Mouse (Mus musculus): ENCODE measurements around the gene Usp53. TPM values are rescaled to one million over a fixed set of nuclear protein-coding genes. Genes with fewer than 3 reads are reported as not detected.

The Usp53 gene
- total and polyA plus RNA-seq, 3 experiments = 0.03 to 0.08 TPM; not detected in 1

DNA sequence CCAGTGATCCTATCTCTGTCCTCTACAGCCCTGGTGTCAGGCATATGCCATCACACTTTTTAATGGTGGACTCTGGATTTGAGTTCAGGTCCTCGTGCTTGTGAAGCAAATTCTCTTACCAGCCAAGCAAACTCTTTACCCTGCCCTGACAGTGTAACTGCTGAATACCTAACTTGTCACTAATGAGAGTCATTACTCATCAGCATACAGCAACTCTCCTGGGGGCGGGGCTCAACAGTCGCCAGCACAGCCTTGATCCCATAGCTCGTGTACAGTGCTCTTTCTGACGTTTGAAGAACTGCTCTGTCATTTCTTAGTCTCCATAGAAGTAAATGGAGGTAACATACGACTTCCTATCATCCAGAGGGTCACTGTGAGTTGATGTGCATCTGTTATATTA, 86.1 kb downstream of the Usp53 start:
- no peak overlapping the region for H3K9ac ChIP-seq (ENCODE audit: insufficient read depth, low read depth)
- no peaks in the 10 kb centered on the region for H3K4me1 ChIP-seq (ENCODE audit: control insufficient read depth in 1 of 2, insufficient read depth in 2 of 2)
- dilution Hi-C loops (cut with MboI; ENCODE audit: extremely low pct_ligation_motif_present, extremely low pct_unique_long_range_greater_than_20kb, low sequenced_read_pairs) (no loop called here), in situ Hi-C loops (cut with MboI; ENCODE audit: low pct_ligation_motif_present, low pct_unique_long_range_greater_than_20kb, low sequenced_read_pairs) (no loop called here)
- TF ChIP-seq POLR2A (IDR thresholded peaks at IDR 0.05; ENCODE audit: low read depth, low read length) (no peak), ZNF384 (IDR thresholded peaks at IDR 0.05; ENCODE audit: low read depth, low read length) (no peak), MAX (IDR thresholded peaks at IDR 0.05; ENCODE audit: low read length) (no peak), NELFE (IDR thresholded peaks at IDR 0.05; ENCODE audit: low read depth, low read length) (no peak), JUND (conservative IDR thresholded peaks at IDR 0.05; ENCODE audit: low read depth, low read length) (no peak), CHD1 (IDR thresholded peaks at IDR 0.05; ENCODE audit: low read depth, low read length) (no peak), HCFC1 (IDR thresholded peaks at IDR 0.05; ENCODE audit: low read depth, low read length) (no peak), USF1 (IDR thresholded peaks at IDR 0.05; ENCODE audit: low read depth, low read length) (no peak), TCF12 (IDR thresholded peaks at IDR 0.05; ENCODE audit: low read depth, low read length) (no peak), ETS1 (conservative IDR thresholded peaks at IDR 0.05; ENCODE audit: low read depth, low read length) (no peak), JUN (IDR thresholded peaks at IDR 0.05; ENCODE audit: insufficient read depth, low read depth, low read length) (no peak)
- H3K9me3 ChIP-seq (replicated peaks; ENCODE audit: low read length) = no peaks in the 10 kb centered on the region
- H3K79me2 ChIP-seq (replicated peaks; ENCODE audit: control insufficient read depth, extremely low read depth, insufficient read depth, poor library complexity, severe bottlenecking) = no peaks in the 10 kb centered on the region
- H3K27me3 ChIP-seq (replicated peaks) = no peaks in the 10 kb centered on the region
- H3K36me3 ChIP-seq (replicated peaks in 1 of 2; ENCODE audit: control insufficient read depth in 1 of 2, insufficient read depth in 1 of 2, low read length in 1 of 2) = no peaks in the 10 kb centered on the region
- peak overlapping the region; percentile 1 for H3K4me2 ChIP-seq (ENCODE audit: insufficient read depth, low read depth, poor library complexity, severe bottlenecking)
- no peak overlapping the region for H3K27ac ChIP-seq (ENCODE audit: insufficient read depth, low read depth)
- DNase-seq (ENCODE audit: extremely low read depth) = no peak
- no peak overlapping the region for H3K4me3 ChIP-seq (replicated peaks in 1 of 3; ENCODE audit: low read depth in 2 of 3, low read length in 2 of 3, poor library complexity in 1 of 3)

DNA sequence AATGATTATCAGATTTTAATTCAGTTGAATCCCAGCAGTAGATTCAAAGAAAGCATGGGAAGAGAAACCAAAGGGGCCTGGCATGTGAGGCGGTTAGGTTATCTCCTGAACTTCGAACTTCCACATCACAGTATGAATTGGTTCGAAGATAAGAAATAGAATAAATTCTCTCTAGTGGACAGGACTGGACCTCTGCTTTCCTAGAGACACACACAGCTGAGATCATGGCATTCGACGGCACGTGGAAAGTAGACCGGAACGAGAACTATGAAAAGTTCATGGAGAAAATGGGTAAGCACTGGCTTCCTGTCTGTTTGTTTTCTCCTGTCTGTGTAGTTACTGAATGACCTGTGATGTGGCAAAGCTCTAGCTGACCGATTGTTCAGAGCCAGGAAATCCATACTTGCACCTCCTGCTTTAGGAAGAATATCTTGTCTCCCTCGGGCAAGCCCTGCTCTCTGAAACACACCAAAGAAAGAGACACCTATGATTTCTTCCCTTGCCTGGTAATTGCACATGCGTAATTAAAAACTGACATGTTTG, 89.0 kb downstream of the Usp53 start:
- dilution Hi-C loops (cut with MboI; ENCODE audit: extremely low pct_ligation_motif_present, extremely low pct_unique_long_range_greater_than_20kb, low sequenced_read_pairs) (no loop called here), in situ Hi-C loops (cut with MboI; ENCODE audit: low pct_ligation_motif_present, low pct_unique_long_range_greater_than_20kb, low sequenced_read_pairs) (no loop called here)
- no peak overlapping the region for H3K27ac ChIP-seq (ENCODE audit: insufficient read depth, low read depth)
- TF ChIP-seq EP300 (IDR thresholded peaks at IDR 0.05; ENCODE audit: low read length) (no peak), CHD2 (IDR thresholded peaks at IDR 0.05; ENCODE audit: low read length) (no peak), BHLHE40 (IDR thresholded peaks at IDR 0.05; ENCODE audit: low read depth, low read length) (no peak)
- H3K27me3 ChIP-seq (replicated peaks) = no peaks in the 10 kb centered on the region
- H3K4me2 ChIP-seq (ENCODE audit: insufficient read depth, low read depth, poor library complexity, severe bottlenecking) = no peak overlapping the region
- no peaks in the 10 kb centered on the region for H3K79me2 ChIP-seq (replicated peaks; ENCODE audit: control insufficient read depth, extremely low read depth, insufficient read depth, poor library complexity, severe bottlenecking)
- no peak for DNase-seq (ENCODE audit: extremely low read depth)
- H3K9ac ChIP-seq (ENCODE audit: insufficient read depth, low read depth) = no peak overlapping the region
- no peaks in the 10 kb centered on the region for H3K9me3 ChIP-seq (replicated peaks; ENCODE audit: low read length)
- H3K36me3 ChIP-seq (replicated peaks in 1 of 2; ENCODE audit: control insufficient read depth in 1 of 2, insufficient read depth in 1 of 2, low read length in 1 of 2) = no peaks in the 10 kb centered on the region
- no peak overlapping the region for H3K4me3 ChIP-seq (replicated peaks in 1 of 3; ENCODE audit: low read depth in 2 of 3, low read length in 2 of 3, poor library complexity in 1 of 3)
- H3K4me1 ChIP-seq (ENCODE audit: control insufficient read depth in 1 of 2, insufficient read depth in 2 of 2) = no peaks in the 10 kb centered on the region

DNA sequence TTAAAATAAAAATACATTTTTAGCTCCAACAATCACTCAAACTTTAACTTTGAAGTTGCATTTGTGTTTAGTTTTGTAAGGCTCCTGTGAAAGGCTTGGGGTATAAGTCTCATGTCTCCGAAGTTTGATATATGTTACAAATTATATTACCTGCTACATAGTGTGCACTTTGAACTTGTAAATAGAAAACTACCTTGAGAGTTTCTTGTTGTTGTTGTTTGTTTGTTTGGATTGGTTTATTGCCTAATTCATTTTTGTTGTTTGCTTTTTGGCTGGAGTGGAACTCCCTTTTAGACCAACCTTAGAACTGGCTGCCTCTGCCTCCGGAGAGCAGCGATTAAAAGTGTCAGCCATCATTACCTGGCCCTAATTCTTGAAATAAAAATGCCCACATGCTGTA, 89.5 kb downstream of the Usp53 start, which contains the start of gene Fabp2:
Gene Fabp2 (plus strand): TSS at position 301 of the 400 bp plus-strand sequence.
- no peaks in the 10 kb centered on the region for H3K27me3 ChIP-seq (replicated peaks)
- in situ Hi-C loops (cut with MboI; ENCODE audit: low pct_ligation_motif_present, low pct_unique_long_range_greater_than_20kb, low sequenced_read_pairs) (no loop called here), dilution Hi-C loops (cut with MboI; ENCODE audit: extremely low pct_ligation_motif_present, extremely low pct_unique_long_range_greater_than_20kb, low sequenced_read_pairs) (no loop called here)
- H3K4me2 ChIP-seq (ENCODE audit: insufficient read depth, low read depth, poor library complexity, severe bottlenecking) = no peak within 1 kb of the TSS
- no peak within 1 kb of the TSS for H3K4me3 ChIP-seq (replicated peaks in 1 of 3; ENCODE audit: low read depth in 2 of 3, low read length in 2 of 3, poor library complexity in 1 of 3)
- no peaks in the 10 kb centered on the region for H3K9me3 ChIP-seq (replicated peaks; ENCODE audit: low read length)
- H3K27ac ChIP-seq (ENCODE audit: insufficient read depth, low read depth) = no peak within 1 kb of the TSS
- no peaks in the 10 kb centered on the region for H3K4me1 ChIP-seq (ENCODE audit: control insufficient read depth in 1 of 2, insufficient read depth in 2 of 2)
- DNase-seq (ENCODE audit: extremely low read depth) = no peak
- no peaks in the 10 kb centered on the region for H3K79me2 ChIP-seq (replicated peaks; ENCODE audit: control insufficient read depth, extremely low read depth, insufficient read depth, poor library complexity, severe bottlenecking)
- TF ChIP-seq POLR2AphosphoS2 (IDR thresholded peaks at IDR 0.05; ENCODE audit: low read depth, low read length) = no peak
- no peak for TF ChIP-seq CTCF (conservative IDR thresholded peaks at IDR 0.05 in 1 of 2, IDR thresholded peaks at IDR 0.05 in 1 of 2; ENCODE audit: low read depth in 2 of 2, low read length in 2 of 2)
- no peak for TF ChIP-seq JUN (IDR thresholded peaks at IDR 0.05; ENCODE audit: insufficient read depth, low read depth, low read length)
- TF ChIP-seq BHLHE40 (IDR thresholded peaks at IDR 0.05; ENCODE audit: low read depth, low read length) = no peak
- no peak for TF ChIP-seq USF1 (IDR thresholded peaks at IDR 0.05; ENCODE audit: low read depth, low read length)
- TF ChIP-seq ELF1 (IDR thresholded peaks at IDR 0.05; ENCODE audit: low read depth, low read length) = no peak
- no peak for TF ChIP-seq ZMIZ1 (IDR thresholded peaks at IDR 0.05; ENCODE audit: low read depth, low read length)
- TF ChIP-seq PAX5 (IDR thresholded peaks at IDR 0.05; ENCODE audit: low read length) = no peak
- H3K36me3 ChIP-seq (replicated peaks in 1 of 2; ENCODE audit: control insufficient read depth in 1 of 2, insufficient read depth in 1 of 2, low read length in 1 of 2) = no peaks in the 10 kb centered on the region
- H3K9ac ChIP-seq (ENCODE audit: insufficient read depth, low read depth) = no peak within 1 kb of the TSS
